Mouse (Mus musculus) thymus, postnatal 25 days (tissue): ENCODE measurements around the gene Slc24a3.

Experiments used
- DNase-seq: peaks from one replicate; pipeline ENCODE4 v3.0.0; 2022

The Slc24a3 gene

GRCm38 (mm10) chr2:145370795-145371194 lies 203.2 kb downstream of the Slc24a3 start:
- DNase-seq, result no peak

GRCm38 (mm10) chr2:145373803-145374202 lies 206.2 kb downstream of the Slc24a3 start:
- DNase-seq, result no peak

GRCm38 (mm10) chr2:145382908-145383770 lies 215.6 kb downstream of the Slc24a3 start:
- DNase-seq, result no peak

- no peak for DNase-seq
Observed at GRCm38 (mm10) chr2:145384221-145384620, 216.7 kb downstream of the Slc24a3 start.

DNA sequence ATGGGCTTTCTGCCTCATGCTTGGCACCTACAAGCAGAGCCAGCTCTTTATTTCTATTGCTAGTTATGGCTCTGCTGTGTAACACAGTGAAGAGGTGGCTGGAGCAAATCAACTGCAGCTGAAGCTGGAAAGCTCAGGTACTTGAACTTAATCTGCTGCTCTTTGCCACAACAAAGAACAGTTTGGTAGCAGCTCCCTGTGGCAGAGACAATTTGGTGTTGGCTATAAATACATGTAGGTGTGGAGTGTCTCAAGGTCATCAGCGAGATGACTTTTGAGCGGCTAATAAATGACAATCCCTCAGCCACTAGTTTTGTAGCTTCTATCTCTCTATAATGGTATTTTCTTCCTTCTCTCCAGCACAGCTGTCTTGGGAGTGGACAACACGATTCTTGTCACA lies 217.7 kb downstream of the Slc24a3 start:
- no peak for DNase-seq

GRCm38 (mm10) chr2:145385773-145386172 lies 218.2 kb downstream of the Slc24a3 start:
- DNase-seq, result no peak

- DNase-seq, result no peak
Observed at GRCm38 (mm10) chr2:145395804-145396203, 228.2 kb downstream of the Slc24a3 start.

DNA sequence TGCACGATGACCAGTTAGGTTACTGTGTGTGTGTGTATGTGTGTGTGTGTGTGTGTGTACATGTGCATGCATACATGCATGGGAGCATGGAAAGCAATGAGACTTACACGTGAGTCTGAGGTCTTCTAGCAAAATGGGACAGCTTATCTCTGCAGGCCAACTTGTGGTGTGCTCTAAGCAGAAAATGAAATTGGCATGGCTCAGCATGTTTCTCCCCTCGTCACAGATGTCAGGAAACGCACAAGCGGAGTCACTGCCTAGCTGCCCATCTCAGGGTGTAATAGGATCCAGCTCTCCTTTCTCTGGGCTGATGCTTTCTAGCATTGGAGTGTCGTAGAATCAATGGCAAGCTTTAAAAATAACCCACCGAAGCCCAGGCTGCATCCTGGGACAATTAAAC lies 229.0 kb downstream of the Slc24a3 start:
- no peak for DNase-seq

- DNase-seq, result no peak
Observed at GRCm38 (mm10) chr2:145397456-145398206, 230.1 kb downstream of the Slc24a3 start.

- no peak for DNase-seq
Observed at GRCm38 (mm10) chr2:145401240-145401805, 233.8 kb downstream of the Slc24a3 start.

- DNase-seq, result no peak
Observed at GRCm38 (mm10) chr2:145401996-145402395, 234.4 kb downstream of the Slc24a3 start.

DNA sequence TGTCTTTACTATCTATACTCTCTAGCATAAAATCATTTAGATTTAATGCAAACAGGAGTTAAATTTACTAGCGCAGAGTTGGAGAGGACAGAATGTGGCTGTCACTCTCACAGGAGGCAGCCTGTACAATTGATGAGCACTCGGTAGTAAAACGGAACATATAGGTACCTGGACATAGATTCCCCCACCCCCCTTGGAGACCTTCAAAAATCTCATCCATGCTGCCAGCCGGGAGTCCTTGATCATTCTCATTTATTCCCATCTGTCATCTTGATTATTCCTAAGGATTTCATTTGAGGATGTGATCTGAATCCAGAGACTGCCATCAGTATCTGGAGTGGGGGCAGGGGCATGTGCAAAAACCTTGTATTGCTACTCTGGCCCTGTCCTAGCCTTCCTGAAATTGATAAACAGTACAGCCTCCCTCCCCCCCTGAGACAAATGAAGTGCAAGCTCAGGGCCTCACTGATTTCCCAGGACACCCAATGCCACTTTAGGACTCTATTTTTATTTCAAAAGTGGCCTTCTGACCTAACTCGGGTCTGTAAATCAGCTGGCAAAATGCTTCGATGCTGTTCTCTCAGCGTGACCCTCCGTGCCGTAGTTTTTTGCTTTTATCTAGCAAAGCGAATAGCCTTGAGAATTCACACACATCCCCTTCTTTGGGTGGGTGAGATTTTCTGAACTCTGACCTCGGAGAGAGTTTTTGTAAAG lies 237.4 kb downstream of the Slc24a3 start:
- DNase-seq, result no peak

DNA sequence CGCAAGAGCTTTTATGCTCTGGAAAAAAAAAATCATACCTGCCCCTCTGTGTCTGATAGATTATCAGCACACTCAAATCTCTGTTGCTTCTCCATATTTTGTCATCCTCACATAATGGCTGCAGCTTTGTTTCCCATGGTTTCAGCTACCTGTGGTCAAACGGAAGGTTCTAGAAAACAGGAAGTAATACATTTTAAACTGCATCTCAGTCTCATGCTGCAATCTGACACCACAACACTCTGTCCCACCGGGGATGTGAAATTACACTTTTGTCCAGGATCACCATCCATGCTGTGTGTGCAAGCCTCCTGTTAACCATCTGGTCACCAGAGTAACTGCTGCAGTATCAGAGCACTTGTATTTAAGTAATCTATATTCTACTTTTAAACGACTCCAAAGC lies 238.2 kb downstream of the Slc24a3 start:
- DNase-seq, result no peak

GRCm38 (mm10) chr2:145417738-145418137 lies 250.2 kb downstream of the Slc24a3 start:
- no peak for DNase-seq

GRCm38 (mm10) chr2:145419078-145419477 lies 251.5 kb downstream of the Slc24a3 start:
- DNase-seq, result no peak

GRCm38 (mm10) chr2:145420967-145421888 lies 253.7 kb downstream of the Slc24a3 start:
- DNase-seq, result no peak

GRCm38 (mm10) chr2:145421889-145422212 lies 254.3 kb downstream of the Slc24a3 start:
- no peak for DNase-seq

DNA sequence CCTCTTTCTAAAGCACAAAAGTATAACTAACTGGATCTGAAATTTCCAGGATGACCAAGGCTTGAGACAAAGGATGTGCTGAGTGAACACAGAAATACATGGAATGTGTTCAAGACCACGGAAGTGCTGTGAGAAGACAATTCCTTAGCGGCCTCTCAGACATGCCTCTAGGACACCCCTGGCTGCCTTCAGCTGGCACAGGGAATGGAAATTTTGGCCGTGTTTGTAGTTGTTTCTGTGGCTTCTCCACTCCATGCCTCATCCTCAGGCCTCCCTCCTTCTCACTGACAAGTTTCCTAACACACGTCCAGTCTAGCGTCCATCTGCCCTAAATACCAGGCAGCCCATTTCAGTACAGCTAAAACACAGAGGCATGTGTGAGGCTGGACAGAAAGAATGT lies 262.4 kb downstream of the Slc24a3 start:
- no peak for DNase-seq

DNA sequence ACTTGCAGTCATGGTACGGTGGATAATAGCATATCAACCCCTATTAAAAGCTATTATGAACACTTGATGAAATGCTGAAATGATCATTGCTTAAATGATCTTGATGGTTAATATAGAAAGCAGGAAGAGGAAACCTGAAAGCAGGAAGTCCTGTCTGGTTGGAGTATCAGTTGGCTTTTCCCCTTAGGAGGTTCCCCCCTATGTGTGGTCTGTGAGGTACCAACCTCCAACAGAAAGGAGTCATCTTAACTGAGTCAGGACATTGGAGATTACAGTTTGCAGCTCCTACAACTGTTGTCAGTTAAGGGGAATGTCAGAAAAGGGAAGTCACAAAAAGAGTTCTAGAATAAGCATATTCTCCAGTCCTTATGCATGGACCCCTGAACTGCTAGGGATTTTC lies 266.5 kb downstream of the Slc24a3 start:
- no peak for DNase-seq

GRCm38 (mm10) chr2:145438336-145438735 lies 270.8 kb downstream of the Slc24a3 start:
- DNase-seq, result no peak

DNA sequence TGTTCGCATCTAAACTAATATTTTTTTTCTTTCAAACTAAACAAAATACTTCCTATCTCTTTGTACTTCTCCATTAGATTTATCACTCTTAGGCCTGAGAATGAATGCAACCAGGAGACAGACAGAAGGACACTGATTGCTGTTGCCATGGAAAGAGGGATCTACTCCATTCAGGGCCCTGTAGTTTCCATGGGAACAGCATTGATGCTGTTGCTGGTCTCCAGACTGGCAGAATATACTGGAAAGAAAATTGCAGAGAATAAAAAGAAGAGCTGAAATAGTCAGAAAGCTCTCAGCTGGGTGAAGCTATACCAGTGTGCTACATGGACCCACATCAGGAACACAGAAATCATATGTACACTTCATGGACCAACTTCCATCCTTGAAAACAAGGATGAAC lies 272.2 kb downstream of the Slc24a3 start:
- no peak for DNase-seq

DNA sequence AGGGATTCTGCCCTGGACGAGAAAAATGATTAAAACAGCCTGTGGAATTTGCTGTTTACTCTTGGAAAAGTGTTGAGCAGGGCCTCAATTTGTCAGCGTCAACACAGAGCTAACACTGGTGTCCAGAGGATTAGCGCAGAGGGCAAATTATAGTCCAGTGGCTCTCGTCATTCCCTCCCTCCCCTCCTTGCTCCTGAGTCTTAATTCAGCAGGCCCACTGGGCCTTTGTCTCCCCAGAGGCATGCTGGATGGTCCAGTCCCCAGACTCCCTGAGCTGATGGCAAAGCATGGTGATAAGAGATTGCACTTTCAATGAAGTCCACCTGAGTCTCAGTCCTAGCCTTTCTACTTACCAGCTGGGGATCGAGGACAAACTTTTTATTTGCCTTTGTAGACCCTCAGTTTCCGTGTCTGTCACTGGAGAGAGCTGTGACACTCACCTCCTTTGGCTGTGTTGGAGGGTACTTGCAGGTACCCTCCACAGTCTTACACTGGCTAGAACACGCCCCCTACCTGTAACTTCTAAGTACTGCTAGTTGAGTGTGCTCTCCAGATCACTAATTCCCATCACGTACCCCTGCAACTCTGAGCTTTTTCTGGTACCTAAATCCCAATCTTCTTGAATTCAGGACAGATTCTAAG lies 289.7 kb downstream of the Slc24a3 start:
- no peak for DNase-seq
